8 mouse cellular contexts compared by ENCODE assay signal in the genomic region with DNA sequence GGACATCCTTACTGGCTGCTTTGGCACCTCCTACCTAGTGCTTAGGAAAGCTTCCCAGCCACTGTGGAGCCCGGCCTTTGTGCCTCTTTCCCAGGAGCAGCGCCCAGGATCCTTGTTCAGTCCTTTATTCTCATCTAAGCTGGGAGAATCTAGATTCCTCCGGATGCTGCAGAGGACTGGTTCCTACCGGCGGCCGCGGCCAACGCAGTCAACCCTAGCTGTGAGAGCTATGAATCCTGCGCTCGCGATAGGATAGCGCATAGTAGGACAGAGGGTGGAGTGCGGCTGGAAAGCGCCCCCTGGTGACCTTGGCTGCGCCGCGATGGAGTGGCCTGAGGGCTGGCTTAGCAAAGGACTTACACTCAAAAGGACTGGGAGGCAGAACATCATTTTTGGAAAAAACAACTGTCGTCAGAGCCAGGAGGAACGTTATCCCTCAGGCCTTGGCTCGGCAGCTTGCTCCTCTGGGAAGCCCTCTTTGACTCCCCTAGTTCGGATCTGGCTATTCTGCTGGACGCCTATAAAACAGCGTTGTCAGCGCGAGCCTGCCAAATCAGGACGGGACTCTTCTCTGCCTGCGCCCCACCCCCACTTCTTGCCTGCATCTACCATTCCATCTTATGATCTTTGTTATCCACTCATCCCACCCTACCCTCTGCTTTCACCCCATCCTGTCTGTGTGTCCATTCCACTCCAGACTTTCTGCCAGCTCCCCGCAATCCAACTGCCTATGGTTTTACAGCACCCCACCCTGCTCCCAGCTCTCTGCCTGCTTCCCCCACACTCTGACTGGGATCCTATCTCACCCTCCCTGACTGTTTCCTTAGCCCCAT. TPM values are rescaled to one million over a fixed set of nuclear protein-coding genes. Genes with fewer than 3 reads are reported as not detected.
DNase-seq lines count a peak whose midpoint lies in the region; ATAC-seq and TF ChIP-seq lines count a peak whose summit lies in the region.

No protein-coding gene starts in this region.

- ATAC-seq in forebrain, postnatal 0 days = peak; percentile 76
- peak; percentile 12 to 37; a peak in 1 of 4 replicates for ATAC-seq in hematopoietic stem cell, adult 5-6 weeks (replicated peaks in 1 of 2; ENCODE audit: insufficient read depth in 1 of 2, low FRiP score in 2 of 2, low TSS enrichment in 1 of 2, low read depth in 1 of 2, poor library complexity in 2 of 2, severe bottlenecking in 2 of 2)
- ATAC-seq in midbrain, embryonic 15.5 days (replicated peaks) = peak; percentile 58

- H3K4me2 ChIP-seq in forebrain, postnatal 0 days (ENCODE audit: low read depth) = peak overlapping the region; percentile 42
- peak overlapping the region; percentile 9 for H3K4me2 ChIP-seq in midbrain, embryonic 15.5 days

- peak; percentile 45 for TF ChIP-seq CTCF in forebrain, postnatal 0 days (IDR thresholded peaks at IDR 0.05; ENCODE audit: low read depth)

- peaks cover 6% of the 10 kb centered on the region for H3K4me1 ChIP-seq in forebrain, postnatal 0 days (ENCODE audit: insufficient read depth)
- H3K4me1 ChIP-seq in midbrain, embryonic 15.5 days = peaks cover 5% of the 10 kb centered on the region; the same call in 1 of the 2 replicates

- peak overlapping the region; percentile 29; the same call in 1 of the 2 replicates for H3K27ac ChIP-seq in forebrain, postnatal 0 days (ENCODE audit: low read depth, low read length)
- no peak overlapping the region for H3K27ac ChIP-seq in midbrain, embryonic 15.5 days

- H3K4me3 ChIP-seq in forebrain, postnatal 0 days (ENCODE audit: low read depth, low read length) = peak overlapping the region; percentile 19
- H3K4me3 ChIP-seq in midbrain, embryonic 15.5 days = 0 out of 2 replicates have a peak overlapping the region, but pooled peaks have one; percentile 4

- H3K27me3 ChIP-seq in forebrain, postnatal 0 days (ENCODE audit: insufficient read depth, low read length) = no peaks in the 10 kb centered on the region
- H3K27me3 ChIP-seq in midbrain, embryonic 15.5 days (replicated peaks) = 0 out of 2 replicates have a peak, but pooled peaks cover 2% of the 10 kb centered on the region

- peak; percentile 32 for DNase-seq in adrenal gland, adult 2 months
- no peak for DNase-seq in adrenal gland, adult 8-10 months
- DNase-seq in ZHBTc4 (ENCODE audit: low read depth, low spot score) (peak; percentile 98), liver (peak; percentile 41)
- peak; percentile 46 for DNase-seq in forebrain, postnatal 0 days
- peak; percentile 24 for DNase-seq in thymus, postnatal 25 days

- H3K9ac ChIP-seq in forebrain, postnatal 0 days = peak overlapping the region; percentile 47
- no peak overlapping the region for H3K9ac ChIP-seq in midbrain, embryonic 15.5 days

- H3K36me3 ChIP-seq in forebrain, postnatal 0 days (ENCODE audit: insufficient read depth) = peaks cover 23% of the 10 kb centered on the region
- peaks cover 14% of the 10 kb centered on the region for H3K36me3 ChIP-seq in midbrain, embryonic 15.5 days (replicated peaks)

- no peaks in the 10 kb centered on the region for H3K9me3 ChIP-seq in forebrain, postnatal 0 days (ENCODE audit: low read length)
- no peaks in the 10 kb centered on the region for H3K9me3 ChIP-seq in midbrain, embryonic 15.5 days

- 1% methylated on average over 28 of the region's 28 CpGs for WGBS in forebrain, postnatal 0 days
- WGBS in midbrain, embryonic 15.5 days = under 1% methylated on average over 28 of the region's 28 CpGs

RNA-seq across cellular contexts. Expression of a gene that starts 26.8 kb away (rescaled TPM):
- total RNA-seq in adrenal gland, adult 2 months (2021) = 10 to 100 TPM in 1 of 2 experiments, 1 to 10 TPM in 1; 5.2 to 13.3 TPM
- 37.2 and 48.0 TPM in 2 replicates for polyA plus RNA-seq in adrenal gland, adult 2 months (2012; rRNA removed)
- total RNA-seq in adrenal gland, adult 8-10 months (2022) = 10 to 100 TPM in 3 of 4 experiments, 1 to 10 TPM in 1; 8.9 to 16.2 (median 14.1) TPM
- 81.6 and 86.4 TPM in 2 replicates for total RNA-seq in forebrain, postnatal 0 days (2014; rRNA removed)
- 47.5 and 51.7 TPM in 2 replicates for polyA plus RNA-seq in forebrain, postnatal 0 days (2015; fragmentation: Nextera tagmentation; extraction: Ambion mirVana)
- total RNA-seq in hematopoietic stem cell, adult 5-6 weeks (2017) = 1.6 and 2.4 TPM in 2 replicates
- 58.7 and 66.3 TPM in 2 replicates for polyA plus RNA-seq in midbrain, embryonic 15.5 days (2015; fragmentation: Nextera tagmentation; extraction: Ambion mirVana)

RNA-seq across cellular contexts. Expression of a gene that starts 52.3 kb away (rescaled TPM):
- total RNA-seq in adrenal gland, adult 2 months (2021) = 10 to 100 TPM; 49.7 to 64.4 TPM
- 175 and 219 TPM in 2 replicates for polyA plus RNA-seq in adrenal gland, adult 2 months (2012; rRNA removed)
- 10 to 100 TPM; 42.5 to 85.7 (median 61.0) TPM for total RNA-seq in adrenal gland, adult 8-10 months (2022)
- total RNA-seq in forebrain, postnatal 0 days (2014; rRNA removed) = 25.0 and 26.3 TPM in 2 replicates
- polyA plus RNA-seq in forebrain, postnatal 0 days (2015; fragmentation: Nextera tagmentation; extraction: Ambion mirVana) = 16.5 and 19.1 TPM in 2 replicates
- 9.4 and 13.8 TPM in 2 replicates for total RNA-seq in hematopoietic stem cell, adult 5-6 weeks (2017)
- 26.9 and 27.9 TPM in 2 replicates for polyA plus RNA-seq in midbrain, embryonic 15.5 days (2015; fragmentation: Nextera tagmentation; extraction: Ambion mirVana)

RNA-seq across cellular contexts. Expression of a gene that starts 52.4 kb away (rescaled TPM):
- total RNA-seq in adrenal gland, adult 2 months (2021) = 10 to 100 TPM; 70.3 to 94.7 TPM
- polyA plus RNA-seq in adrenal gland, adult 2 months (2012; rRNA removed) = 253 and 263 TPM in 2 replicates
- total RNA-seq in adrenal gland, adult 8-10 months (2022) = 100 to 1,000 TPM in 3 of 4 experiments, 10 to 100 TPM in 1; 90.9 to 117 (median 108) TPM
- total RNA-seq in forebrain, postnatal 0 days (2014; rRNA removed) = 13.4 and 26.7 TPM in 2 replicates
- 8.3 and 11.7 TPM in 2 replicates for polyA plus RNA-seq in forebrain, postnatal 0 days (2015; fragmentation: Nextera tagmentation; extraction: Ambion mirVana)
- 1.9 TPM in 1 of 2 replicates, not detected in the other for total RNA-seq in hematopoietic stem cell, adult 5-6 weeks (2017)
- polyA plus RNA-seq in midbrain, embryonic 15.5 days (2015; fragmentation: Nextera tagmentation; extraction: Ambion mirVana) = 13.4 and 15.7 TPM in 2 replicates

RNA-seq across cellular contexts. Expression of a gene that starts 56.6 kb away (rescaled TPM):
- 10 to 100 TPM; 12.7 to 15.5 TPM for total RNA-seq in adrenal gland, adult 2 months (2021)
- polyA plus RNA-seq in adrenal gland, adult 2 months (2012; rRNA removed) = 10.1 and 10.6 TPM in 2 replicates
- 10 to 100 TPM; 15.5 to 17.2 (median 16.2) TPM for total RNA-seq in adrenal gland, adult 8-10 months (2022)
- 13.6 and 17.6 TPM in 2 replicates for total RNA-seq in forebrain, postnatal 0 days (2014; rRNA removed)
- 4.0 and 4.4 TPM in 2 replicates for polyA plus RNA-seq in forebrain, postnatal 0 days (2015; fragmentation: Nextera tagmentation; extraction: Ambion mirVana)
- total RNA-seq in hematopoietic stem cell, adult 5-6 weeks (2017) = 8.1 and 10.7 TPM in 2 replicates
- 8.5 and 8.7 TPM in 2 replicates for polyA plus RNA-seq in midbrain, embryonic 15.5 days (2015; fragmentation: Nextera tagmentation; extraction: Ambion mirVana)

Comparison
In these comparisons a context has a peak if more than half of its experiments do, and no peak if none do; other contexts are left out.
1. ATAC-seq: peak in every context shown above with its lines; median percentile 76 in forebrain, postnatal 0 days; 58 in midbrain, embryonic 15.5 days; 24 in hematopoietic stem cell, adult 5-6 weeks.